Mouse (Mus musculus): ENCODE results near the gene Mov10. TPM values are rescaled to one million over a fixed set of nuclear protein-coding genes. Genes with fewer than 3 reads are reported as not detected.
A peak's percentile ranks its signal among the peaks of the same experiment; 100 is the strongest.

The Mov10 gene
- polyA plus RNA-seq, 1 experiment from 2014 or later = 36.2 TPM

- 57% methylated on average over 1 of the region's 1 CpGs for WGBS (ENCODE audit: insufficient replicate concordance)
Observed at GRCm38 (mm10) chr3:104854465-104854864, 36.1 kb upstream of the Mov10 start.

GRCm38 (mm10) chr3:104846601-104847000, 28.2 kb upstream of the Mov10 start:
- no peak overlapping the region for H3K9ac ChIP-seq (ENCODE audit: low read depth, low read length)
- H3K27ac ChIP-seq (ENCODE audit: low read length) = no peak overlapping the region
- H3K4me2 ChIP-seq (ENCODE audit: low read depth, low read length) = no peak overlapping the region
- H3K36me3 ChIP-seq (ENCODE audit: control insufficient read depth, insufficient read depth) = peaks cover 22% of the 10 kb centered on the region
- H3K4me3 ChIP-seq (ENCODE audit: low read depth, low read length) = no peak overlapping the region
- no peaks in the 10 kb centered on the region for H3K27me3 ChIP-seq (ENCODE audit: control insufficient read depth, insufficient read depth, low read depth, low read length)
- ATAC-seq (ENCODE audit: low read depth) = no peak
- 87% methylated on average over 4 of the region's 4 CpGs for WGBS (ENCODE audit: insufficient replicate concordance)
- no peaks in the 10 kb centered on the region for H3K9me3 ChIP-seq (replicated peaks; ENCODE audit: control insufficient read depth, low read length)
- H3K4me1 ChIP-seq (ENCODE audit: control insufficient read depth, low read depth, low read length) = no peaks in the 10 kb centered on the region

More at GRCm38 (mm10) chr3:104854465-104854864, 36.1 kb upstream of the Mov10 start:
- Histone ChIP-seq H3K36me3 (ENCODE audit: control insufficient read depth, insufficient read depth) (peaks cover 4% of the 10 kb centered on the region), H3K4me3 (ENCODE audit: low read depth, low read length) (no peak overlapping the region), H3K9me3 (replicated peaks; ENCODE audit: control insufficient read depth, low read length) (no peaks in the 10 kb centered on the region), H3K4me1 (ENCODE audit: control insufficient read depth, low read depth, low read length) (peaks cover 16% of the 10 kb centered on the region), H3K27me3 (ENCODE audit: control insufficient read depth, insufficient read depth, low read depth, low read length) (no peaks in the 10 kb centered on the region), H3K9ac (ENCODE audit: low read depth, low read length) (no peak overlapping the region), H3K4me2 (ENCODE audit: low read depth, low read length) (no peak overlapping the region), H3K27ac (ENCODE audit: low read length) (no peak overlapping the region)
- no peak for ATAC-seq (ENCODE audit: low read depth)

GRCm38 (mm10) chr3:104841049-104841448, 22.7 kb upstream of the Mov10 start:
- H3K4me1 ChIP-seq (ENCODE audit: control insufficient read depth, low read depth, low read length) = no peaks in the 10 kb centered on the region
- no peak for ATAC-seq (ENCODE audit: low read depth)
- no peaks in the 10 kb centered on the region for H3K27me3 ChIP-seq (ENCODE audit: control insufficient read depth, insufficient read depth, low read depth, low read length)
- H3K9ac ChIP-seq (ENCODE audit: low read depth, low read length) = no peak overlapping the region
- H3K4me2 ChIP-seq (ENCODE audit: low read depth, low read length) = no peak overlapping the region
- no peaks in the 10 kb centered on the region for H3K9me3 ChIP-seq (replicated peaks; ENCODE audit: control insufficient read depth, low read length)
- H3K4me3 ChIP-seq (ENCODE audit: low read depth, low read length) = no peak overlapping the region
- 74% methylated on average over 5 of the region's 5 CpGs for whole genome bisulfite sequencing (ENCODE audit: insufficient replicate concordance)
- peaks cover 41% of the 10 kb centered on the region for H3K36me3 ChIP-seq (ENCODE audit: control insufficient read depth, insufficient read depth)
- no peak overlapping the region for H3K27ac ChIP-seq (ENCODE audit: low read length)

- Histone ChIP-seq H3K9me3 (replicated peaks; ENCODE audit: control insufficient read depth, low read length) (no peaks in the 10 kb centered on the region), H3K4me2 (ENCODE audit: low read depth, low read length) (no peak overlapping the region), H3K4me3 (ENCODE audit: low read depth, low read length) (no peak overlapping the region), H3K27me3 (ENCODE audit: control insufficient read depth, insufficient read depth, low read depth, low read length) (no peaks in the 10 kb centered on the region), H3K27ac (ENCODE audit: low read length) (no peak overlapping the region), H3K9ac (ENCODE audit: low read depth, low read length) (no peak overlapping the region), H3K36me3 (ENCODE audit: control insufficient read depth, insufficient read depth) (peaks cover 52% of the 10 kb centered on the region), H3K4me1 (ENCODE audit: control insufficient read depth, low read depth, low read length) (no peaks in the 10 kb centered on the region)
- WGBS (ENCODE audit: insufficient replicate concordance) = 86% methylated on average over 3 of the region's 3 CpGs
- no peak for ATAC-seq (ENCODE audit: low read depth)
Observed at GRCm38 (mm10) chr3:104835797-104836196, 17.4 kb upstream of the Mov10 start.

DNA sequence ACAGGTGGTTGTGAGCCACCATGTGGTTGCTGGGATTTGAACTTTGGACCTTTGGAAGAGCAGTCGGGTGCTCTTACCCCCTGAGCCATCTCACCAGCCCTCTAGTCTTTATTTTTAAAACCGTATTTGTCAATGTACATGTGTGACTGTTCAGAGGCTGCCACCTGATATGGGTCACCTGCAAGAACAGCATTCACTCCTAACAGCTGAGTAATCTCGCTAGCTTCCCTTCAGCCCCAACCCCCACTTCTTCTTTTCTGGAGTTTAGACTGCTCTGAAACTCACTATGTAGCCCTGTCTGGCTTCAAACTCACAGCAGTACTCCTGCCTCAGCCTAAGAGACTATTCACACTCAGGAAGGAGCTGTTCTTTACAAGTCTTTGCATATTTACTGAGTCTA, 4.0 kb upstream of the Mov10 start:
- ATAC-seq (ENCODE audit: low read depth) = no peak
- Histone ChIP-seq H3K36me3 (ENCODE audit: control insufficient read depth, insufficient read depth) (peaks cover 14% of the 10 kb centered on the region), H3K4me1 (ENCODE audit: control insufficient read depth, low read depth, low read length) (peaks cover 12% of the 10 kb centered on the region), H3K27ac (ENCODE audit: low read length) (no peak overlapping the region), H3K4me3 (ENCODE audit: low read depth, low read length) (no peak overlapping the region), H3K27me3 (ENCODE audit: control insufficient read depth, insufficient read depth, low read depth, low read length) (no peaks in the 10 kb centered on the region), H3K9me3 (replicated peaks; ENCODE audit: control insufficient read depth, low read length) (no peaks in the 10 kb centered on the region), H3K4me2 (ENCODE audit: low read depth, low read length) (no peak overlapping the region), H3K9ac (ENCODE audit: low read depth, low read length) (no peak overlapping the region)
- WGBS (ENCODE audit: insufficient replicate concordance) = 77% methylated on average over 3 of the region's 3 CpGs

DNA sequence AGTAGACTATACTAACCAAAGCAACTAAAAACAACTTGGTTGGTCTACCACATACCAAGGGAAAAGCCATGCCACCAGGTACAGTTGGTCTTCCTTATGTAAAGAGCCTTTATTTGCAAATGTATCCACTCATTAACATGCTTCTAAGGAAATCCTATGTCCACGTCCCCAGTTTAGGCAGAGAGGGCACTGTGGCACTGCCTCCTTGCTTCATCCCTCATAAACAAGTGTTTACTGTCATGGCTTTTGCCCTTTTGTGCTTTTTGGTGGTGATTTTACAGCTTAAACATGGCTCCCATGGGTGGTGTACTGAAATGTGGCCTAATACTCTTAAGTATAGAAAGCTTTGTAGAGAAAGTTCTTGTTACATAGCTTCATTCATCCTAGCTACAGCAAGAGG, 2.1 kb upstream of the Mov10 start:
- Histone ChIP-seq H3K27me3 (ENCODE audit: control insufficient read depth, insufficient read depth, low read depth, low read length) (no peaks in the 10 kb centered on the region), H3K9ac (ENCODE audit: low read depth, low read length) (no peak overlapping the region), H3K4me3 (ENCODE audit: low read depth, low read length) (no peak overlapping the region), H3K9me3 (replicated peaks; ENCODE audit: control insufficient read depth, low read length) (no peaks in the 10 kb centered on the region), H3K4me1 (ENCODE audit: control insufficient read depth, low read depth, low read length) (peaks cover 17% of the 10 kb centered on the region), H3K27ac (ENCODE audit: low read length) (no peak overlapping the region), H3K4me2 (ENCODE audit: low read depth, low read length) (no peak overlapping the region), H3K36me3 (ENCODE audit: control insufficient read depth, insufficient read depth) (peaks cover 8% of the 10 kb centered on the region)
- 68% methylated on average over 1 of the region's 1 CpGs for WGBS (ENCODE audit: insufficient replicate concordance)
- no peak for ATAC-seq (ENCODE audit: low read depth)

DNA sequence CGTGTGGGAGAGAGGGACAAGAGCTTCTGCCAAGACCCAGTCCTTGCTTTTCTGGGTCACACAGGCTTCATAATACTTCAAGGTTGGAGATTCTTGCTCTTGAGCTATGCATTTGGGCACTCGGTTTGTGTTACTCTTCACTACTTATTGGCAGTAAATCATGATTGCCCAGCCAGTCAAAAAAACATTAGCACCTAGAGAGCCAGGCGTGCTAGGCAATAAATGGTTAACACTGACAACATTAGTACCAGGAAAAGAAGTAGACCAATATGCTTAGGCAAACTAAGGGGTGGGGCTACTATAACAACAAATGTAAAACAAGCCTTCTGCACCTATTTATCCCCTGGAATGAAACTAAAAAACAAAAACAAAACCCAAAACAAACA, 379 bp upstream of the Mov10 start:
- peak overlapping the region; percentile 73 for H3K4me3 ChIP-seq (ENCODE audit: low read depth, low read length)
- peaks cover 17% of the 10 kb centered on the region for H3K4me1 ChIP-seq (ENCODE audit: control insufficient read depth, low read depth, low read length)
- peak overlapping the region; percentile 78 for H3K9ac ChIP-seq (ENCODE audit: low read depth, low read length)
- no peaks in the 10 kb centered on the region for H3K9me3 ChIP-seq (replicated peaks; ENCODE audit: control insufficient read depth, low read length)
- no peak for ATAC-seq (ENCODE audit: low read depth)
- peaks cover 8% of the 10 kb centered on the region for H3K36me3 ChIP-seq (ENCODE audit: control insufficient read depth, insufficient read depth)
- H3K27ac ChIP-seq (ENCODE audit: low read length) = peak overlapping the region; percentile 77
- WGBS (ENCODE audit: insufficient replicate concordance) = 2% methylated on average over 3 of the region's 3 CpGs
- no peaks in the 10 kb centered on the region for H3K27me3 ChIP-seq (ENCODE audit: control insufficient read depth, insufficient read depth, low read depth, low read length)
- H3K4me2 ChIP-seq (ENCODE audit: low read depth, low read length) = peak overlapping the region; percentile 77

- Histone ChIP-seq H3K4me1 (ENCODE audit: control insufficient read depth, low read depth, low read length) (peaks cover 17% of the 10 kb centered on the region), H3K4me3 (ENCODE audit: low read depth, low read length) (peak overlapping the region; percentile 73), H3K4me2 (ENCODE audit: low read depth, low read length) (peak overlapping the region; percentile 77), H3K27ac (ENCODE audit: low read length) (peak overlapping the region; percentile 77), H3K9me3 (replicated peaks; ENCODE audit: control insufficient read depth, low read length) (no peaks in the 10 kb centered on the region), H3K9ac (ENCODE audit: low read depth, low read length) (peak overlapping the region; percentile 78), H3K36me3 (ENCODE audit: control insufficient read depth, insufficient read depth) (peaks cover 8% of the 10 kb centered on the region), H3K27me3 (ENCODE audit: control insufficient read depth, insufficient read depth, low read depth, low read length) (no peaks in the 10 kb centered on the region)
- under 1% methylated on average over 42 of the region's 46 CpGs for WGBS (ENCODE audit: insufficient replicate concordance)
- peak; percentile 33 for ATAC-seq (ENCODE audit: low read depth)
Observed at GRCm38 (mm10) chr3:104817481-104817990, 827 bp downstream of the Mov10 start.

DNA sequence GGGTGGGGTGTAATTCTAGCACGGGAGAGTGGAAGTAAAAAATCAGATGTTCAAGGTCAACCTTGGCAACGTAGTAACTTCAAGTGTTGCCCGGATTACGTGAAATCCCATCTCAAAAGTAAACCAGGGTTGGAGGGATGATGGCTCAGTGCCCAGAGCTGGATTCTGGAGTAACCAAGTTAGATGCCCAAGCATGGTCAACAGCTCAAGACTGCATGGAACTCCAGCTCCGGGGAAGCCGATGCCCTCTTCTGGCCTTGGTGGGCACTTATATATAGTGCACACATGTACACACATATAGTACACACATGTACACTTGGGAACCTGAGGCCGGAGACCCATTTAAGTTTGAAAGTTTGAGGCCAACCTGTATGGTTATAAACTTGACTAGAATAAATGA, 2.2 kb downstream of the Mov10 start:
- Histone ChIP-seq H3K9me3 (replicated peaks; ENCODE audit: control insufficient read depth, low read length) (no peaks in the 10 kb centered on the region), H3K27me3 (ENCODE audit: control insufficient read depth, insufficient read depth, low read depth, low read length) (no peaks in the 10 kb centered on the region), H3K4me1 (ENCODE audit: control insufficient read depth, low read depth, low read length) (peaks cover 17% of the 10 kb centered on the region), H3K4me3 (ENCODE audit: low read depth, low read length) (no peak overlapping the region), H3K9ac (ENCODE audit: low read depth, low read length) (no peak overlapping the region), H3K27ac (ENCODE audit: low read length) (no peak overlapping the region), H3K4me2 (ENCODE audit: low read depth, low read length) (0 out of 2 replicates have a peak overlapping the region, but pooled peaks have one; percentile 77), H3K36me3 (ENCODE audit: control insufficient read depth, insufficient read depth) (peaks cover 4% of the 10 kb centered on the region)
- ATAC-seq (ENCODE audit: low read depth) = no peak
- 93% methylated on average over 7 of the region's 7 CpGs for WGBS (ENCODE audit: insufficient replicate concordance)

Data from liver, embryonic 16.5 days (tissue).